Mouse (Mus musculus): ENCODE data around the gene Smtnl1. TPM values are rescaled to one million over a fixed set of nuclear protein-coding genes. Genes with fewer than 3 reads are reported as not detected.

Smtnl1 gene
- polyA plus RNA-seq, 1 experiment from 2014 or later: 0.43 TPM

GRCm38 (mm10) chr2:84850407-84851129 is 28.1 kb upstream of the Smtnl1 start:
- peaks cover 74% of the 10 kb centered on the region for H3K36me3 ChIP-seq
- no peak overlapping the region for H3K9ac ChIP-seq
- 42% methylated on average over 7 of the region's 7 CpGs for whole genome bisulfite sequencing
- H3K9me3 ChIP-seq (replicated peaks): no peaks in the 10 kb centered on the region
- peak overlapping the region; percentile 46 for H3K4me2 ChIP-seq
- H3K4me1 ChIP-seq: peaks cover 10% of the 10 kb centered on the region
- H3K4me3 ChIP-seq (replicated peaks): 0 out of 2 replicates have a peak overlapping the region, but pooled peaks have one; percentile 6
- ATAC-seq (replicated peaks; ENCODE audit: low FRiP score): peak; percentile 34; the same call in 1 of the 2 replicates
- H3K27me3 ChIP-seq: no peaks in the 10 kb centered on the region
- H3K27ac ChIP-seq: 0 out of 2 replicates have a peak overlapping the region, but pooled peaks have one; percentile 37

DNA sequence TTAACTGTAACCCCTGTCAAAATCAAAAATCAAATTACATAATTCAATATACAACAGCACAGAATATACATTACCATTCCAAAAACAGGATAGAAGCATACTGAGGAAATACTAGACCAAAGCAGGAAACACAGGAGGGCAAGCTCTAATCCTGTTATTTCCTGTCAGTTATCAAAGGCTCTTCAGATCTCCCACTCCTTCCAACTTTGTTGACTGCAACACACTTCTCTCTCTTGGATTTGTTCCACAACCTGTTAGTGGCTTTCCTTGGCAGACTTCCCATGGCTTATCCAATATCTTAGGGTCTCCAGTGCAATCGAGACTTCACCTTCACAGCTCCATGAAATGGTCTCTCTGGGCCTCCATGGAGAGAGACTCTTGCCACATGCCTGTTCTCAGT is 22.8 kb upstream of the Smtnl1 start:
- Histone ChIP-seq H3K36me3 (peaks cover 31% of the 10 kb centered on the region), H3K4me1 (peaks cover 20% of the 10 kb centered on the region), H3K27ac (no peak overlapping the region), H3K4me3 (replicated peaks) (no peak overlapping the region), H3K9ac (no peak overlapping the region), H3K27me3 (no peaks in the 10 kb centered on the region), H3K4me2 (no peak overlapping the region), H3K9me3 (replicated peaks) (no peaks in the 10 kb centered on the region)
- 61% methylated on average over 1 of the region's 1 CpGs for WGBS
- no peak for ATAC-seq (replicated peaks; ENCODE audit: low FRiP score)

- Histone ChIP-seq H3K27ac (no peak overlapping the region), H3K4me2 (no peak overlapping the region), H3K4me1 (peaks cover 29% of the 10 kb centered on the region), H3K36me3 (peaks cover 16% of the 10 kb centered on the region; the same call in 1 of the 2 replicates), H3K9me3 (replicated peaks) (no peaks in the 10 kb centered on the region), H3K9ac (no peak overlapping the region), H3K27me3 (peaks cover 8% of the 10 kb centered on the region), H3K4me3 (replicated peaks) (no peak overlapping the region)
- whole genome bisulfite sequencing: 86% methylated on average over 6 of the region's 6 CpGs
- ATAC-seq (replicated peaks; ENCODE audit: low FRiP score): no peak
Observed at GRCm38 (mm10) chr2:84843654-84844053, 21.2 kb upstream of the Smtnl1 start.

DNA sequence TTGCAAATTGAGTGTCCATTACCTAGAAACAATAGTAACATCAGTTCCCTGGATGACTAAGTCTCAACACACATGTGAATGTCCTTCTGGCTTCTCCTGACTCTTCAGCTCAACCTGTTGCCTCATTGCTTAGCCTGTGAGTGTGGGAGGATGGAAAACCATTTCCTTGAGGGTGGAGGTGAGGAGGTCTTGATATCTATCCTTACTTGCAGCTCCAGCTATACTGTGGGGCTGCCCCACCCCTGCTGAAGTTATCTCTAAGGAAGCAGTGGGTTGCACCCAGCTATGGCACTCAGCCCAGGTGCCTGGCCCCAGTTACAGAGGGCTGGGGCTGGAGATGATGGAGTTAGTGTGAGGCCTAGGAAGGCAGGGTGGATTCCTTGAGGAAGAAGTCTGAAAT is 19.5 kb upstream of the Smtnl1 start:
- no peak overlapping the region for H3K9ac ChIP-seq
- peak; percentile 55; the same call in 1 of the 2 replicates for ATAC-seq (replicated peaks; ENCODE audit: low FRiP score)
- peaks cover 10% of the 10 kb centered on the region; the same call in 1 of the 2 replicates for H3K36me3 ChIP-seq
- peak overlapping the region; percentile 73 for H3K4me3 ChIP-seq (replicated peaks)
- H3K4me1 ChIP-seq: peaks cover 33% of the 10 kb centered on the region
- no peaks in the 10 kb centered on the region for H3K9me3 ChIP-seq (replicated peaks)
- no peak overlapping the region for H3K27ac ChIP-seq
- H3K27me3 ChIP-seq: peaks cover 22% of the 10 kb centered on the region
- H3K4me2 ChIP-seq: peak overlapping the region; percentile 95

- peaks cover 23% of the 10 kb centered on the region for H3K27me3 ChIP-seq
- peaks cover 33% of the 10 kb centered on the region for H3K4me1 ChIP-seq
- H3K9me3 ChIP-seq (replicated peaks): no peaks in the 10 kb centered on the region
- peak overlapping the region; percentile 81 for H3K9ac ChIP-seq
- H3K27ac ChIP-seq: peak overlapping the region; percentile 93
- H3K4me3 ChIP-seq (replicated peaks): peak overlapping the region; percentile 73
- WGBS: 6% methylated on average over 17 of the region's 17 CpGs
- peak overlapping the region; percentile 95 for H3K4me2 ChIP-seq
- peak; percentile 28 for ATAC-seq (replicated peaks; ENCODE audit: low FRiP score)
- H3K36me3 ChIP-seq: 0 out of 2 replicates have a peak, but pooled peaks cover 3% of the 10 kb centered on the region
Observed at GRCm38 (mm10) chr2:84840748-84841563, 18.5 kb upstream of the Smtnl1 start.

DNA sequence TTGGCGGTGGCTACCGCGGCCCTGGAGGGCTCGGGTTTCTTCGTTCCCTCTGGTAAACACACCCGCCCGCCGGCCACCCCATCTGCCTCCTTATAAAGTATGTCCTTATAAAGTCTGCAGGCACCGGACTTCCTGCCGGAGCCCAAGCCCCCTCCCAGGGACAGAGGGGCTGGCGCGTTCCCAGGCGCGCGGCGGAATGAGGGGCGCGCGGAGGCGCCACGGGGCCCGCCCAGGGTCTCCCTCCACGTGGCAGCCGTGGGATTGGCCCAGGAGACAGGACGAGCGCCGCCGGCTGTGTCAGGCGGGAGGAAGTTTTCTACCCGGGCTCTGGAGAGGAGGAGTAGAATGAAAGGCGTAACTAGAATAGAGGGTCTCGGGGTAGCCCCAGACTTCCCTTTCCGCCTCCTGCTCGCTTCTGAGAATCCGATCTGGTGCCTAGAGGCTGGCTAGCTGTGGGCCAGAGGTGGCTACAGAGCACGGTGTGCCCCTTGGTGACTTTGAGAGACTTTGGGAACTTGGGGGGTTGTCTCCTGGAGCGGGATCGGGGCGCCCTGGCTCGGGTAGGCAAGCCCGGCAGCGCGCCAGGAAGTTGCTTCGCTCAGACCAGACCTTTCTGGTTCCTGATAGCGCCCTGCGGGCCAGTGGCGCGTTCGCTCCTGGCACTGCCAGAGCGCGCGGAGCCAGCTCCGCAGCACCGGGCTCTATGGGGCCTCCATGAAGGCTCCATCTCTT is 17.7 kb upstream of the Smtnl1 start:
- Histone ChIP-seq H3K36me3 (no peaks in the 10 kb centered on the region), H3K27ac (peak overlapping the region; percentile 93), H3K27me3 (peaks cover 23% of the 10 kb centered on the region), H3K4me2 (peak overlapping the region; percentile 95), H3K4me3 (replicated peaks) (peak overlapping the region; percentile 73), H3K4me1 (peaks cover 33% of the 10 kb centered on the region), H3K9ac (peak overlapping the region; percentile 81), H3K9me3 (replicated peaks) (no peaks in the 10 kb centered on the region)
- peak; percentile 94 for ATAC-seq (replicated peaks; ENCODE audit: low FRiP score)
- WGBS: under 1% methylated on average over 53 of the region's 54 CpGs

DNA sequence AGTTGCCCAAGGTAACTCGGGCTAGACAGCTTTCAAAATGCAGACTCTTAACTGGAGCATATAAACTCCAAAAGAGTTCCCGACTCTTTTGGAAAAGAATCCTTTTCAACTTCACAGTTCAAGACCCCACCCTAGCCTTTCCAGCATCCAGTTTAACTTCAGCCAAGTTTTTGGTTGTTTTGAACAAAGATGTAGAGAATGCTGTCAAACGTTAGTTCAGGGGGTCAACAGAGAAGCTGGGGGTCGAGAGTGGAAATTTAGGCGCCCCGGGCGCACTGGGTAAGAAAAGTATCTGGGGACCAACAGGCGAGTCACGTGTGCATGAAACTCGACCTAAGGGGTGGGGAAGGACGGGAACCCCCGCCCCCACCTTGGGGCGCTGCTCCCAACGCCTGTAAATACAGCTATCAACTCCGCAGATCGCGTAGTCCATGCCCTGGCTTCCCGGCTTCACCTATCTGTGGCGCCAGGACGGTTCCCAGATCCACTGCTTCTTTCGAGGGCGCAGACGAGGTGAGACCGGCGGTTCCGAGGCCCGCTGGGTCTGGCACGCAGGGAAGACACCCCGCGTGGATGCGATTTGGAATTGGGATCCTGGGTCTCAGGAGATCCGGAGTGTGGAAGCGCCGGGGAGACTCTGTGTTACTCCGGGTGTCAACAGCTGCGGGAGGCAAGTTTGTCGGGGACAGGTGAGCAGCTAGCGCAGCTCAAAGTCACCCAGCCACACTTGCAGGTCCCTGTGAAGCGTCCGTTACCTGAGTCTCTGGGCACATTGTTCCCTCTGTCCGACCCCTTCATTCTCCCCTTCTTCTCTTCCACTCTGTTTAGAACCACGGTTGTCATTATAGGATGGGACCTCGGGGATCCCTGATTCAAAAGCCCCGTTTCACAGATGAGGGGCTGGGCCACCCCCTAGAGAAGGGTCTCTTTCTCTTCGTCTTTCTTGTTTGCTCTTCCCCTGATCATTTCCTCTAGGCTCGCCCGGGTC is 16.8 kb upstream of the Smtnl1 start:
- ATAC-seq (replicated peaks; ENCODE audit: low FRiP score): peak; percentile 46
- WGBS: under 1% methylated on average over 47 of the region's 47 CpGs
- Histone ChIP-seq H3K9ac (peak overlapping the region; percentile 81), H3K9me3 (replicated peaks) (no peaks in the 10 kb centered on the region), H3K27me3 (peaks cover 23% of the 10 kb centered on the region), H3K4me2 (peak overlapping the region; percentile 95), H3K36me3 (no peaks in the 10 kb centered on the region), H3K4me1 (peaks cover 33% of the 10 kb centered on the region), H3K27ac (peak overlapping the region; percentile 93), H3K4me3 (replicated peaks) (peak overlapping the region; percentile 73)

DNA sequence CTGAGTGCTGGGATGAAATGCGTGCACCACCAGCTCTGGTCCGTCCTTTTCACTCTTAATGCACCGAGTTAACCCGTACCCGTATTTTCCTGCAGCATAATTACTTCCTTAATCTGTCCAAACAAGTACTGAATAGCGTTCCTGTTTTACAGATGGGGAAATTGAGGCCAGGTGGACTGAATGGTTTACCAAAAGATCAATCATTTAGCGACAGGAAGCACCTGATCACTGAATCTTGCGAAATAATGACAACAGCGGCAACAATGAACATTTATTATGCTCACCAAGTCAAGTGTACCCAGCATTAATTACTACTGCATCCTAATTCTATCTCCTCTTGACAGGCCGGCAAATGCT is 16.1 kb upstream of the Smtnl1 start, which contains the start of gene Slc43a1:
Gene Slc43a1 (plus strand): TSS at position 258 of the 357 bp plus-strand sequence.
- Histone ChIP-seq H3K9ac (peak within 1 kb of the TSS; percentile 81), H3K4me1 (peaks cover 33% of the 10 kb centered on the region), H3K27ac (peak within 1 kb of the TSS; percentile 93), H3K4me2 (peak within 1 kb of the TSS; percentile 95), H3K9me3 (replicated peaks) (no peaks in the 10 kb centered on the region), H3K4me3 (replicated peaks) (peak within 1 kb of the TSS; percentile 73), H3K36me3 (no peaks in the 10 kb centered on the region), H3K27me3 (peaks cover 23% of the 10 kb centered on the region)
- no peak for ATAC-seq (replicated peaks; ENCODE audit: low FRiP score)
- WGBS: 19% methylated on average over 10 of the region's 10 CpGs

DNA sequence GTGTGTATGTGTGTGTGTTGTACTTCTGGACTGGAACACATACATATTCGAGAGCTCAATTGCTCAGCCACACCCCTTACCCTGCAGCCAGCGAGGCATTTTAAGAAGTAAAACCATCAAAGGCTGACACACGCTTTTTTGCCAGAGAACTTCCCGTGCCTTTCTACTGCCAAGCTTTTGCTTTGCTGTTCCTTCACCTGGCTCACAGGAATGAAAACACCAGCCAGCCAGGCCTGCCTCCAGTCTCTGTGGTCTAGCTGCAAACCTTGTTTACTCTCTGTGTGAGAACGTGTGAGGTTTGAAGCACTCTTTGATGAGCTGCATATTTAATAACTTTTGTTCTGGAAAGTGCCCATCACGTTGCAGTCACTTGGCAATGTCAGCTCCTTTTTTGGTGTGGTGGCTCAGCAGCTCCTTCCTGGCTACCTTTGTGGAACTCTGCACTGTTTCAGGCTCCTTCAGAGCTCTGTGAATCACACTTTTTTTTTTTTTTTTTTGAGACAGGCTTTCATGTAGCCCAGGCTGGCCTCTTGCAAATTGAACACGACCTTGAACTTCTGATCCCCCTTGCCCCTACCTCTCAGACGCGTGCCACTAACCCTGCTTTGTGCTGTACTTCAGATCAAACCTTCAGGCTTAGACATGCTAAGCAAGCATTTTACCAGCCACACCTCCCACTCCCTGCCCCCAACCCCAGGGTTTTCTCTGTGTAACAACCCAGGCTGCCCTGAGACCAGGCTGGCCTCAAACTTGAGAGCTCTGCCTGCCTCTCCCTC is 15.6 kb upstream of the Smtnl1 start:
- Histone ChIP-seq H3K4me3 (replicated peaks) (0 out of 2 replicates have a peak overlapping the region, but pooled peaks have one; percentile 73), H3K27ac (no peak overlapping the region), H3K36me3 (no peaks in the 10 kb centered on the region), H3K9ac (no peak overlapping the region), H3K4me1 (peaks cover 33% of the 10 kb centered on the region), H3K4me2 (peak overlapping the region; percentile 95; the same call in 1 of the 2 replicates), H3K9me3 (replicated peaks) (no peaks in the 10 kb centered on the region), H3K27me3 (peaks cover 23% of the 10 kb centered on the region)
- 37% methylated on average over 9 of the region's 9 CpGs for WGBS
- ATAC-seq (replicated peaks; ENCODE audit: low FRiP score): no peak

GRCm38 (mm10) chr2:84837107-84837506 is 14.7 kb upstream of the Smtnl1 start:
- Histone ChIP-seq H3K36me3 (no peaks in the 10 kb centered on the region), H3K27ac (no peak overlapping the region), H3K4me2 (no peak overlapping the region), H3K9me3 (replicated peaks) (no peaks in the 10 kb centered on the region), H3K9ac (no peak overlapping the region), H3K4me1 (peaks cover 31% of the 10 kb centered on the region), H3K4me3 (replicated peaks) (no peak overlapping the region), H3K27me3 (peaks cover 23% of the 10 kb centered on the region)
- no peak for ATAC-seq (replicated peaks; ENCODE audit: low FRiP score)
- 57% methylated on average over 8 of the region's 8 CpGs for WGBS

Data from kidney, embryonic 15.5 days (tissue).